Mouse (Mus musculus): ENCODE results near the gene Gm5485. TPM values are rescaled to one million over a fixed set of nuclear protein-coding genes. Genes with fewer than 3 reads are reported as not detected.

Gm5485 gene
- not detected in 2 replicates for polyA plus RNA-seq (2015; fragmentation: Nextera tagmentation; extraction: Ambion mirVana)

- 76% methylated on average over 1 of the region's 1 CpGs for WGBS
- H3K4me2 ChIP-seq: no peak within 1 kb of the TSS
- no peak for ATAC-seq (ENCODE audit: extremely low read depth, insufficient number of reproducible peaks, low FRiP score, low TSS enrichment)
- no peak within 1 kb of the TSS for H3K4me3 ChIP-seq
- H3K36me3 ChIP-seq: no peaks in the 10 kb centered on the region
- H3K27me3 ChIP-seq (replicated peaks): no peaks in the 10 kb centered on the region
- H3K9me3 ChIP-seq: no peaks in the 10 kb centered on the region
- no peaks in the 10 kb centered on the region for H3K4me1 ChIP-seq
- H3K9ac ChIP-seq: no peak within 1 kb of the TSS
- H3K27ac ChIP-seq (replicated peaks): no peak within 1 kb of the TSS
These were observed at the start of gene Gm5485 for GRCm38 (mm10) chr16:48412246-48412645. TSS of gene Gm5485 (minus strand) at chr16:48412416.

DNA sequence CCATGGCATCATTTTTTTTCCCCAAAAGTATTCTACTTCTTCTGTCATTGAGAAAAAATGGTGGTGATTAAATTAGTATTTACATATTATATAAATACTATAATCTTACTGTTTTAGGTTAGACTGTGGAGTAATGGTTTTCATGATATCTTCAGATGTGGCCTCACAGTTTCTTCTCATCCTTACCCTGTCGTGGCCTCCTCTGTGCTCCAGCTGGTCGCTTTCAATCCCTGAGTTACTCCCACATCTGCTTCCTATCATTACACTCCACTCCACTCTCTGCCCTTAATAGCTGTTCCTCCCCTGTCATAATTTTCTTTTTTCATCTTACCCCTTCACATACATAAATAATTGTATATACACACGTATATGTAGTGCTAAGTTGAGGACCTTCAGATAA is 41.0 kb upstream of the Gm5485 start:
- Histone ChIP-seq H3K4me3 (no peak overlapping the region), H3K9ac (no peak overlapping the region), H3K27ac (replicated peaks) (no peak overlapping the region), H3K4me1 (no peaks in the 10 kb centered on the region), H3K4me2 (no peak overlapping the region), H3K9me3 (peaks cover 6% of the 10 kb centered on the region; the same call in 1 of the 2 replicates), H3K27me3 (replicated peaks) (no peaks in the 10 kb centered on the region), H3K36me3 (no peaks in the 10 kb centered on the region)
- no peak for ATAC-seq (ENCODE audit: extremely low read depth, insufficient number of reproducible peaks, low FRiP score, low TSS enrichment)
- 65% methylated on average over 3 of the region's 3 CpGs for WGBS

DNA sequence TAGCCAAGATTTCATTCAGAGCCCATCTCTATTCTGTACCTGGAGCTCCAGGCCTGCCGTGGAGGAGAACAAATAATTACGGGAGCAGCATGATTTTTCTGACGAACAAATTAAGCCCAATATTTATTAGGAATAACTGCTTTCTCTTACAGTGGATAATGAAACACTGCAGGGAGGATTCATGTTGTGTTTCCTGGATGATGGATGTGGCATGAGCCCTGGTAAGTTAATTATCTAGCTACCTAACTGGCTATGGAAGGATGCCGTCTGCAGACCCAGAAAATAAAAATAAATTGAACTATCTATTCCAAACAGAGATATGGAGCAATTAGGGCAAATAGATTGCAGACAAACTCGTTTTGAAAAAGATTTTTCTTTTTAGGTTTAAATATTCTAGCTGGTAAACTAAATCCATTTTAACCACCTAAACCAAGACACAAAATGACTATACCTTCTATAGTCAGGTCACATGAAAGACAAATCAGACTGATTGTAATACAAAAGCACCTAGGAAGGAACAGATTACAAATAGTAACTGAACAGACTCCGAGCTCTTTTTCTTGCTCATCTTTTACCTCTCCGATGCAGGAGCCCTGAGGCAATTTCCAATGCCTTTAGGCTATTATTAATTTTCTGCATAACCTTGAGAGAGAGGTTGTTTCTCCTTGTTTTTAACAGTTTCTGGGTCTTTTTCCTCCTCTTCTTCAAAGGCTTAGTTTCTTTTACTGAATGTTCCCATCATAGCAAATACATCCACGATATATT is 34.1 kb upstream of the Gm5485 start:
- H3K4me1 ChIP-seq: no peaks in the 10 kb centered on the region
- no peak overlapping the region for H3K4me3 ChIP-seq
- WGBS: 62% methylated on average over 8 of the region's 8 CpGs
- H3K9ac ChIP-seq: no peak overlapping the region
- H3K27ac ChIP-seq (replicated peaks): no peak overlapping the region
- no peaks in the 10 kb centered on the region for H3K27me3 ChIP-seq (replicated peaks)
- no peaks in the 10 kb centered on the region for H3K36me3 ChIP-seq
- H3K4me2 ChIP-seq: no peak overlapping the region
- H3K9me3 ChIP-seq: no peaks in the 10 kb centered on the region
- ATAC-seq (ENCODE audit: extremely low read depth, insufficient number of reproducible peaks, low FRiP score, low TSS enrichment): no peak

DNA sequence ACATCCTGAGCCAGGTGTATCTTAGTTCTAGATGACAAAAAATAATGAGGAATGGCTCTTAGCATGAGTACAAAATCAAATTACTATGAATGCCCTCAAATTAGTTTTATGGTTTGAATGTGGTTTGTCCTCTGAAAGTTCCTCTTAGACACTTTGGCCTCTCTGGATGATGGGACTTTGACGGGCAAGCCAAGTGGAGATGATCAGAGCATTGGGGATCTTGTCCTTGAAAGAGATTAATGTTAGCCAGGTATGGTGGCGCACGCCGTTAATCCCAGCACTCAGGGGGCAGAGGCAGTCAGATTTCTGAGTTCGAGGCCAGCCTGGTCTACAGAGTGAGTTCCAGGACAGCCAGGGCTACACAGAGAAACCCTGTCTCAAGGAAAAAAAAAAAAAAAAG is 32.4 kb upstream of the Gm5485 start:
- Histone ChIP-seq H3K9ac (no peak overlapping the region), H3K36me3 (no peaks in the 10 kb centered on the region), H3K4me3 (no peak overlapping the region), H3K4me1 (no peaks in the 10 kb centered on the region), H3K9me3 (no peaks in the 10 kb centered on the region), H3K27me3 (replicated peaks) (no peaks in the 10 kb centered on the region), H3K4me2 (no peak overlapping the region), H3K27ac (replicated peaks) (no peak overlapping the region)
- no peak for ATAC-seq (ENCODE audit: extremely low read depth, insufficient number of reproducible peaks, low FRiP score, low TSS enrichment)
- 87% methylated on average over 5 of the region's 5 CpGs for WGBS

- Histone ChIP-seq H3K4me3 (no peak overlapping the region), H3K4me1 (0 out of 2 replicates have a peak, but pooled peaks cover 4% of the 10 kb centered on the region), H3K36me3 (no peaks in the 10 kb centered on the region), H3K4me2 (no peak overlapping the region), H3K27me3 (replicated peaks) (no peaks in the 10 kb centered on the region), H3K9ac (no peak overlapping the region), H3K27ac (replicated peaks) (no peak overlapping the region), H3K9me3 (no peaks in the 10 kb centered on the region)
- no peak for ATAC-seq (ENCODE audit: extremely low read depth, insufficient number of reproducible peaks, low FRiP score, low TSS enrichment)
These were observed 25.3 kb upstream of the Gm5485 start for GRCm38 (mm10) chr16:48437476-48437875.

GRCm38 (mm10) chr16:48435454-48435853 is 23.2 kb upstream of the Gm5485 start:
- ATAC-seq (ENCODE audit: extremely low read depth, insufficient number of reproducible peaks, low FRiP score, low TSS enrichment): no peak
- Histone ChIP-seq H3K27me3 (replicated peaks) (no peaks in the 10 kb centered on the region), H3K4me2 (no peak overlapping the region), H3K4me1 (0 out of 2 replicates have a peak, but pooled peaks cover 4% of the 10 kb centered on the region), H3K27ac (replicated peaks) (no peak overlapping the region), H3K36me3 (no peaks in the 10 kb centered on the region), H3K4me3 (no peak overlapping the region), H3K9me3 (no peaks in the 10 kb centered on the region), H3K9ac (no peak overlapping the region)
- WGBS: 26% methylated on average over 1 of the region's 1 CpGs

DNA sequence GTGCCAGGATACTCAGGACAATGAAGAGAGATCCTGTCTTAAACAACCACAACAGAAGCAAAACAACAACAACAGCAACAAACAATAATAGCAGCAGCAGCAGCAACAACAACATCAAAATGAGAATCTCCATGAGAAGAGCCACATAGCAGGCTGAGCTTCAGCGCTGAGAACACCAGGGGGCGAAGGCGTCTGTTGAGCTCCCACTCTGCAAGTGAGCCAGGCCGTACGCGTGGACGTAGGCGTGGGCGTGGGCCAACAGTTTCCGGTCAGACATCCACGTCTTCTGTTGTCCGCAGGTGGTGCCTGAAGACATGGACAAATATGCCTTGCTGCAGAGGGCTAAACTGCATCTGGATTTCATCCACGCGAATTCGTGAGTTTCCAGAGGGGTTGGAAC is 18.8 kb upstream of the Gm5485 start, which contains the start of gene Morc1:
Gene Morc1 (plus strand): TSS at position 211 of the 400 bp plus-strand sequence.
- Histone ChIP-seq H3K4me3 (no peak within 1 kb of the TSS), H3K27ac (replicated peaks) (no peak within 1 kb of the TSS), H3K9me3 (no peaks in the 10 kb centered on the region), H3K27me3 (replicated peaks) (no peaks in the 10 kb centered on the region), H3K36me3 (no peaks in the 10 kb centered on the region), H3K9ac (no peak within 1 kb of the TSS), H3K4me1 (no peaks in the 10 kb centered on the region), H3K4me2 (no peak within 1 kb of the TSS)
- WGBS: 87% methylated on average over 15 of the region's 15 CpGs
- ATAC-seq (ENCODE audit: extremely low read depth, insufficient number of reproducible peaks, low FRiP score, low TSS enrichment): no peak

- Histone ChIP-seq H3K36me3 (no peaks in the 10 kb centered on the region), H3K27ac (replicated peaks) (no peak overlapping the region), H3K27me3 (replicated peaks) (no peaks in the 10 kb centered on the region), H3K4me1 (no peaks in the 10 kb centered on the region), H3K4me3 (no peak overlapping the region), H3K4me2 (no peak overlapping the region), H3K9ac (no peak overlapping the region), H3K9me3 (no peaks in the 10 kb centered on the region)
- 50% methylated on average over 1 of the region's 1 CpGs for WGBS
- ATAC-seq (ENCODE audit: extremely low read depth, insufficient number of reproducible peaks, low FRiP score, low TSS enrichment): no peak
These were observed 17.2 kb upstream of the Gm5485 start for GRCm38 (mm10) chr16:48429427-48429826.

- H3K4me2 ChIP-seq: no peak overlapping the region
- H3K27me3 ChIP-seq (replicated peaks): no peaks in the 10 kb centered on the region
- no peak overlapping the region for H3K4me3 ChIP-seq
- H3K36me3 ChIP-seq: no peaks in the 10 kb centered on the region
- no peaks in the 10 kb centered on the region for H3K9me3 ChIP-seq
- no peak overlapping the region for H3K27ac ChIP-seq (replicated peaks)
- 82% methylated on average over 4 of the region's 4 CpGs for WGBS
- H3K4me1 ChIP-seq: no peaks in the 10 kb centered on the region
- no peak for ATAC-seq (ENCODE audit: extremely low read depth, insufficient number of reproducible peaks, low FRiP score, low TSS enrichment)
- H3K9ac ChIP-seq: no peak overlapping the region
These were observed 11.9 kb upstream of the Gm5485 start for GRCm38 (mm10) chr16:48424069-48424468.

GRCm38 (mm10) chr16:48422501-48422900 is 10.3 kb upstream of the Gm5485 start:
- WGBS: 31% methylated on average over 2 of the region's 2 CpGs
- H3K27ac ChIP-seq (replicated peaks): no peak overlapping the region
- H3K4me2 ChIP-seq: no peak overlapping the region
- no peak for ATAC-seq (ENCODE audit: extremely low read depth, insufficient number of reproducible peaks, low FRiP score, low TSS enrichment)
- no peaks in the 10 kb centered on the region for H3K4me1 ChIP-seq
- H3K9ac ChIP-seq: no peak overlapping the region
- H3K4me3 ChIP-seq: no peak overlapping the region
- H3K9me3 ChIP-seq: no peaks in the 10 kb centered on the region
- no peaks in the 10 kb centered on the region for H3K36me3 ChIP-seq
- H3K27me3 ChIP-seq (replicated peaks): no peaks in the 10 kb centered on the region

GRCm38 (mm10) chr16:48419035-48419434 is 6.8 kb upstream of the Gm5485 start:
- H3K27ac ChIP-seq (replicated peaks): no peak overlapping the region
- no peaks in the 10 kb centered on the region for H3K9me3 ChIP-seq
- WGBS: 70% methylated on average over 2 of the region's 2 CpGs

DNA sequence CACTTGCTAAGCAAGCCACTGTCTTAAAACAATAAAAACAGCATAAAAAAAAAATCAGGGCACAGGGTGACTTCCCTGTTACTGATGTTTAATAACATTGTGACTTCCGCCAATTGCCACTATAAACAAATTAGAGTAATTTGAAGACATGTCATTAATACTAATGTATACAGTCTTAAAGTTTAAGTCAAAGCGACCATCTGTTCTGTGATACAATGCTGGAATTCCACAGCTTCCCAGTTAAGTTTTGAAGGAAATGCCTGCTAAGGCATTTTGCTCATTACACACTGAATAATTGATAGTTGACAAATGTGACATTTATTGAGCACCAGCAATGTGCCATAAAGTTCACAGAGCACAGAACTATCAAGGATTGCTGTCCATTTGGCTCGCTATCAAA is 6.3 kb upstream of the Gm5485 start:
- 72% methylated on average over 3 of the region's 3 CpGs for WGBS
- Histone ChIP-seq H3K36me3 (no peaks in the 10 kb centered on the region), H3K9ac (no peak overlapping the region), H3K4me3 (no peak overlapping the region), H3K9me3 (no peaks in the 10 kb centered on the region), H3K27me3 (replicated peaks) (no peaks in the 10 kb centered on the region), H3K4me1 (no peaks in the 10 kb centered on the region), H3K4me2 (no peak overlapping the region), H3K27ac (replicated peaks) (no peak overlapping the region)
- ATAC-seq (ENCODE audit: extremely low read depth, insufficient number of reproducible peaks, low FRiP score, low TSS enrichment): no peak

More at GRCm38 (mm10) chr16:48419035-48419434, 6.8 kb upstream of the Gm5485 start:
- H3K4me3 ChIP-seq: no peak overlapping the region
- no peaks in the 10 kb centered on the region for H3K4me1 ChIP-seq
- no peak overlapping the region for H3K9ac ChIP-seq
- no peak for ATAC-seq (ENCODE audit: extremely low read depth, insufficient number of reproducible peaks, low FRiP score, low TSS enrichment)
- H3K36me3 ChIP-seq: no peaks in the 10 kb centered on the region
- H3K4me2 ChIP-seq: no peak overlapping the region
- no peaks in the 10 kb centered on the region for H3K27me3 ChIP-seq (replicated peaks)

Measured in heart, embryonic 13.5 days (tissue).